Mouse (Mus musculus) testis, postnatal 14 days (tissue): Measurements from ENCODE around the gene 1110059E24Rik.
A peak's percentile ranks its signal among the peaks of the same experiment; 100 is the strongest.

Source experiments
- DNase-seq: peaks from one replicate; pipeline ENCODE4 v3.0.0; 2021; ENCODE audit warnings: low spot score

1110059E24Rik gene

DNA sequence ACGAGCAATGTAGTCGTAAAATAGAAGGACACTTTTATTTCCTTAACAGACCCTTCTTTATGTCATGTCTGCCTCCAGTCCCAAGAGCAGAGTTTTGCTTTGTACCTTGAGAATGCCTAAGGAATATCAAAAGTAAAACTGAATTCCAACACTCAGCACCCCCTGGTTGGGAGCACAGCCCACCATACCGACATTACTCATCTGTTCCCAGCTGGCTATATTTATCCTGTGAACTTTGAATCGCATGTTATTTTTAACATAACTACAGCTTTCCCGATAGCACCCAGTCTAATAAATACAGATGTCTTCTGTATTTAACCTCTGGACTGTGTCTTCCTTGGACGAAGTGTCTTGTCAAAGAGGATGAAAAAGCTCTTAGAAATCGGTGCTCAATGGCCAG, 80.8 kb downstream of the 1110059E24Rik start:
- DNase-seq = no peak

- DNase-seq = peak; percentile 79
Measured at GRCm38 (mm10) chr19:21571223-21571980, 81.4 kb downstream of the 1110059E24Rik start.

GRCm38 (mm10) chr19:21570778-21571177, 82.0 kb downstream of the 1110059E24Rik start:
- DNase-seq = no peak

- DNase-seq = no peak
Measured at GRCm38 (mm10) chr19:21568528-21569185, 84.1 kb downstream of the 1110059E24Rik start.

- no peak for DNase-seq
Measured at GRCm38 (mm10) chr19:21567933-21568332, 84.8 kb downstream of the 1110059E24Rik start.

DNA sequence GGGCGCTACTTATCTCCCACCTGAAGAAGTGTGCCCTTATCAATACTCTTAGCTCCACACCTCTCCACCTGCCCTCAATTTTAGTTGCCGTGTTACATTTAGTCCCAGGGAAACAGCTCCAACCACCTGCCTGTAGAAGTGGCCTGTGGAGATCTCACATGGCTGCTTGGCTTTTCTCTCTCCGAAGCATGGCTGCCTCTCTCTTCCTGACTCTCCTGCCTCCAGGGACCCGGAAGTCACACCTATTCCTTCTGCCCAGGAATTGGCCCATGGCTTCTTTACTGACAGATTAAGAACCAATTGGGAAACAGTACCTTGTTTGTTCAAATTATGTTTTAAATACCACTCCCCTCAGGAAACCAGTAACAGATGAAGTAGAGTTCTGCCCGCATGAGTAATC, 86.3 kb downstream of the 1110059E24Rik start:
- no peak for DNase-seq

DNA sequence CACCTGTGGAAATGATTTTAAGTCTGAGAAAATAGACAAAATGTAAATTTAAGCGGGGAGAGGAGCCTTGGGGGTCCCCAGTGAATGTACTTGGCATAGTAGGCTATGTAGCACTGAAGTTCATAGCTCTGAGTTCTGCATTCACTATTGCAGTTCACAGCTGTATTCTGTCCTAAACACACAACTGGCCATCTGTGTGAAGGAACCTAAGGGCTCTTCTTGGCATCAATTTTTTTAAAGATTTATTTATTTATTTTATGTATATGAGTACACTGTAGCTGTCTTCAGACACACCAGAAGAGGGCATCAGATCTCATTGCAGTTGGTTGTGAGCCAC, 88.3 kb downstream of the 1110059E24Rik start:
- DNase-seq = no peak

DNA sequence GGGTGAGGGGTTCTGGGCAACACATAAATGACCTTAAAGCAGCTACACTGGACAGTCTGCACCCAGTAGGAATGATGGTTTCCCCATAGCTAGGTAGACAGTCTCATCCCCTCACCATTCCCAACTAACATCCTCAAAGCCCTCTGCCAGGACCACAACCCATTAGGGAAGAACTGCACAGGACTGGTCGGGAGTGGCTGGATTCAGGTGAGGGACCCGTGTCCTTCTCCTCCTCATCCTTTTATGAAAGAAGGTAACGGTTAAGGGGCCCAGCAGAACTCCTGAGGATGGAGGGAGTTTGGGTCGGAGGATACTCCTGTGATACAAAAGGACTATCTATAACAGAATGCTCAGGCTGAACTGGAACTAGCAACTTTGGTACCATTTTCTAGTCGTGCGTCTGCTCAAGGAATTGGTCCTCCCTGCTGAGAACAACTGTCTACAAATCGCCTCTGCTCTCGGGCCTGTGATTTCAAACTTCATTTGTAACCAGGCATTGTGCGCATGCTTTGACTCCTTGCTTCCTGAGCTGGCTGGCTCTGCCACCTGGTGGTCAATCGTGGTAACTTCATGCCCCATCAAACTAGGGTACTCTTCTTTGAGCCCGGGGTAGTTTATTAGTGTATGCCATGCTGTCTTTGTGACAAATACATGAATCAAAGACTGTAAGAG, 88.9 kb downstream of the 1110059E24Rik start:
- peak; percentile 67 for DNase-seq

GRCm38 (mm10) chr19:21562996-21563395, 89.8 kb downstream of the 1110059E24Rik start:
- no peak for DNase-seq

DNA sequence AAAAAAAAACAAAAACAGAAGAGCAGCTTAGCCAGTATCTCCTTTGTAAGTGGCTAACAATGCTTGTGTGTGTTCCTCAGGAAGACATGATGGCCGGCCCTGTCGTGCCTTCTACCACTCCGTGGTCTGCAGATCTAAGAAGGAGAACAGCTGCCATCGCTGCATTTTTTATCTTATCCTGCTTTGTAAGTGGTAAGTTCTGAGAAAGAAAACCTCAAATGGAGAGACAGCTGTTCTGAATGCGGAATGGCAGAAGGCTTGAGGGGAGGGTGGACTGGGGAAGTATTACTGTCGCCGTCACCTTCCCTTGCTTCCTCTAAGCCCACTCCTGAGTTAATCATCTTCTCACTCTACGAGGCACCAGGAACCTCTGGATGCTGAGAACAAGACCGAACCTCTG, 100.0 kb downstream of the 1110059E24Rik start:
- DNase-seq = no peak

DNA sequence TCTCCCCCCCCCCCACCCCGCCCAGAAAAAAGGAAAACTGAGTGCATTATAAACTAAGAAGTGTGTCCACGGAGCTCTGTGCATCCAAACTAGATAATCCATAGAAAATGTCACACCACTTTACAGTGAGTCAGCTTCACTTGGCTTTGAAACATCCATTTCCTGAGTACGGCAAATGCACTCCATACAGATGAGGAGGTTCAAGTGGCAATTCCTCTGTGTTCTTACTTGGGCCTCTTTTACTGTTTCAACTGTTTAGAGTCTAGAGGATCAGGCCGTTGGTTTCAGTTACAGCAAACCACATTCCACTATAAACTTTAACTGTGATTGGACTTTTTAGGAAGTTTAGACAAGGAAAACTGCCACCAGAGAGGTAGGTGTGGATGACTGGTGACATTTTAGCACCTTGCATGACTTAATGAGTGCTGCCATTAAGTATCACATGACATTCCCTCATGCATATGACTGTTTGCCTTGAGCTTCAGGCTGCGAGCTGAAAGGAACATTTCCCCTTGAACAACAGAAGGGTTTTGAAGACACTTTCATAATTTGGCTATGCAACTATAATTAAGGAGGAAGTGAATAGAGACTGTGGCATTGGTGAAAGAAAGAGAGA, 100.7 kb downstream of the 1110059E24Rik start:
- no peak for DNase-seq

GRCm38 (mm10) chr19:21549713-21550112, 103.1 kb downstream of the 1110059E24Rik start:
- DNase-seq = no peak

GRCm38 (mm10) chr19:21548947-21549346, 103.8 kb downstream of the 1110059E24Rik start:
- no peak for DNase-seq

- no peak for DNase-seq
Measured at GRCm38 (mm10) chr19:21537125-21537524, 115.7 kb downstream of the 1110059E24Rik start.
